Mouse (Mus musculus): ENCODE measurements around the gene Zfp428.

- TF ChIP-seq CTCF (IDR thresholded peaks at IDR 0.05; ENCODE audit: low read depth) (no peak), EP300 (IDR thresholded peaks at IDR 0.05; ENCODE audit: low read depth) (no peak)
Measured at GRCm38 (mm10) chr7:24546634-24547389, 40.0 kb downstream of the Zfp428 start.

Data from heart, postnatal 0 days (tissue).